Mouse (Mus musculus) myocyte (in vitro differentiated cells): ENCODE measurements around the gene Mtmr4.

Experiments used
- E2F4 ChIP-seq: IDR thresholded peaks from one replicate; pipeline ENCODE4 v1.6.1; 2011; ENCODE audit warnings: mild to moderate bottlenecking, control low read depth, moderate library complexity; ENCODE audit not compliant: insufficient read depth
- POLR2A ChIP-seq: IDR thresholded peaks from one replicate; pipeline ENCODE4 v1.6.1; 2011; ENCODE audit warnings: low read depth, mild to moderate bottlenecking, control low read depth, moderate library complexity; ENCODE audit not compliant: insufficient read length
- SRF ChIP-seq: IDR thresholded peaks from one replicate; pipeline ENCODE4 v1.6.1; 2011; ENCODE audit warnings: low read depth; ENCODE audit not compliant: control insufficient read depth, insufficient read length
- TCF12 ChIP-seq: IDR thresholded peaks from one replicate; pipeline ENCODE4 v1.6.1; 2011; ENCODE audit warnings: mild to moderate bottlenecking, control low read depth; ENCODE audit not compliant: poor library complexity, insufficient read depth, severe bottlenecking
- USF1 ChIP-seq: IDR thresholded peaks from one replicate; pipeline ENCODE4 v1.6.1; 2011; ENCODE audit warnings: low read depth, mild to moderate bottlenecking, control low read depth, moderate library complexity

GRCm38 (mm10) chr11:87595327-87595841, 3.4 kb downstream of the Mtmr4 start:
- TF ChIP-seq POLR2A: peak; percentile 68
- no peak for TF ChIP-seq USF1
- no peak for TF ChIP-seq E2F4
- TF ChIP-seq TCF12: no peak
- no peak for TF ChIP-seq SRF
